Mouse (Mus musculus) lung, postnatal 0 days (tissue): ENCODE results near the gene Acadm.

Source experiments
- CTCF ChIP-seq: IDR thresholded peaks from 2 replicates; pipeline ENCODE4 v1.5.1; 2016; ENCODE audit warnings: antibody characterized with exemption, mild to moderate bottlenecking
- EP300 ChIP-seq: IDR thresholded peaks from 2 replicates; pipeline ENCODE4 v1.6.1; 2016; ENCODE audit warnings: antibody characterized with exemption, mild to moderate bottlenecking, control low read depth

- TF ChIP-seq CTCF (no peak), EP300 (no peak)
Observed at GRCm38 (mm10) chr3:153889188-153889781, 55.1 kb downstream of the Acadm start.
